Mouse (Mus musculus) heart, postnatal 10 days (tissue): ENCODE results near the gene Msto1. TPM values are rescaled to one million over a fixed set of nuclear protein-coding genes. Genes with fewer than 3 reads are reported as not detected.
"Not testable (repeated sequence)": the region's sequence is repeated elsewhere in the genome, so short reads cannot be mapped to it uniquely, and the experiment has no call there.

ENCODE experiments used
- DNase-seq, 2 experiments: peaks; one replicate each; pipeline ENCODE4 v3.0.0; 2021
- intact Hi-C: fragments of 180-260 bp; cut with DNase I; formaldehyde crosslinking; loops from one replicate; pipeline ENCODE4 v1.15.1; 2025
- total RNA-seq, 2 experiments: library from RNA; stranded (reverse); gene quantifications; 2 replicates each; pipeline ENCODE4 v1.2.3; 2021

Gene Msto1
- 10 to 100 TPM; 22.8 to 24.3 TPM for total RNA-seq

- DNase-seq = peak; percentile 95
- intact Hi-C loops = no loop called here
These were observed at the start of gene Msto1 for GRCm38 (mm10) chr3:88913511-88914383. Gene Msto1, minus strand, starts transcription at chr3:88913999.

- DNase-seq, intact Hi-C loops: not testable (repeated sequence)
These were observed 49.4 kb upstream of the Msto1 start for GRCm38 (mm10) chr3:88963211-88963610.

- intact Hi-C loops = no loop called here
- no peak for DNase-seq
These were observed 39.9 kb upstream of the Msto1 start for GRCm38 (mm10) chr3:88953736-88954135.

- DNase-seq = no peak
- intact Hi-C loops = no loop called here
These were observed 39.4 kb upstream of the Msto1 start for GRCm38 (mm10) chr3:88953246-88953645.

- no peak for DNase-seq
- intact Hi-C loops = no loop called here
These were observed 37.6 kb upstream of the Msto1 start for GRCm38 (mm10) chr3:88951327-88951800.

GRCm38 (mm10) chr3:88950576-88951326 lies 37.0 kb upstream of the Msto1 start, which contains the start of the genes Ash1l and Dap3:
Gene Ash1l, plus strand, starts transcription at chr3:88950622.
Gene Dap3, minus strand, starts transcription at chr3:88951181.
- peak; percentile 85 to 89 for DNase-seq
- intact Hi-C loops = no loop called here

- DNase-seq = peak; percentile 94
- intact Hi-C loops = loop anchor here (5.0 kb wide), 1 partner anchor 42 kb away; no protein-coding TSS in a partner anchor
These were observed 36.2 kb upstream of the Msto1 start for GRCm38 (mm10) chr3:88949786-88950575.

- no peak for DNase-seq
- intact Hi-C loops = no loop called here
These were observed 30.3 kb upstream of the Msto1 start for GRCm38 (mm10) chr3:88944109-88944508.

- no peak for DNase-seq
- intact Hi-C loops = no loop called here
These were observed 28.6 kb upstream of the Msto1 start for GRCm38 (mm10) chr3:88942316-88942880.

- peak; percentile 24 to 61 for DNase-seq
These were observed 25.9 kb upstream of the Msto1 start for GRCm38 (mm10) chr3:88939749-88940148.

GRCm38 (mm10) chr3:88939071-88939470 lies 25.3 kb upstream of the Msto1 start:
- DNase-seq = no peak
- intact Hi-C loops = loop anchor here (2.0 kb wide), 1 partner anchor 94 kb away; no protein-coding TSS in a partner anchor

More at GRCm38 (mm10) chr3:88939749-88940148, 25.9 kb upstream of the Msto1 start:
- intact Hi-C loops = loop anchor here (2.0 kb wide), 1 partner anchor 93 kb away; no protein-coding TSS in a partner anchor

GRCm38 (mm10) chr3:88929501-88929900 lies 15.7 kb upstream of the Msto1 start:
- no peak for DNase-seq
- intact Hi-C loops = no loop called here

GRCm38 (mm10) chr3:88925651-88926050 lies 11.9 kb upstream of the Msto1 start:
- DNase-seq = no peak
- intact Hi-C loops = no loop called here

- DNase-seq = peak; percentile 53 to 62
- intact Hi-C loops = no loop called here
These were observed 10.3 kb upstream of the Msto1 start for GRCm38 (mm10) chr3:88923989-88924591.

- intact Hi-C loops = no loop called here
- peak; percentile 35 to 42 for DNase-seq
These were observed 7.6 kb upstream of the Msto1 start for GRCm38 (mm10) chr3:88921411-88921810.

- intact Hi-C loops = no loop called here
- no peak for DNase-seq
These were observed 5.2 kb upstream of the Msto1 start for GRCm38 (mm10) chr3:88918981-88919380.

- DNase-seq = no peak
- intact Hi-C loops = no loop called here
These were observed 598 bp upstream of the Msto1 start for GRCm38 (mm10) chr3:88914384-88914810.

GRCm38 (mm10) chr3:88912585-88912984 lies 1.2 kb downstream of the Msto1 start:
- DNase-seq = no peak
- intact Hi-C loops = no loop called here

GRCm38 (mm10) chr3:88906393-88907159 lies 7.2 kb downstream of the Msto1 start:
- no peak for DNase-seq
- intact Hi-C loops = no loop called here
